Mouse (Mus musculus): ENCODE data around the gene Cep295nl. TPM values are rescaled to one million over a fixed set of nuclear protein-coding genes. Genes with fewer than 3 reads are reported as not detected.

Cep295nl gene
- total and polyA plus RNA-seq, 2 experiments from 2014 or later: 0.16 to 0.22 TPM

DNA sequence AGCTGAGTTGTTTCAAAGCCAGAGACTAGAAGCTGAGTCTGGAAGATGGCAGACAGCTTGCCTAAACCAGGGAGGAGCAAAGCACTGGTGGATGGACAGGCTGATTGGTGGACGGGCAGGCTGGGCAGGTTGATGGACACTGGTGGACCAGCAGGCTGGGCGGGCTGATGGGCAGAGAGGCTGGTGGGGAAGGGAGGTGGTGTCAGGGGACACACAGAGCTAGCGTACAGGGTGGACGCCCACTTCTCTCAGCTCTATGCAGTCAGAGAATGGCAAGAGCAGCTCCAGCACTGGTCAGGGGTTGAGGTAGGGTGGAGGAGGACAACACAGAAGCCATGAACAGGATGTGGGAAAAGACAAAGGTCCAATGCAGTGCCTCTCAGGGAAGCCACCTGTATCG lies 27.0 kb upstream of the Cep295nl start:
- H3K27ac ChIP-seq (ENCODE audit: low read depth, low read length): no peak overlapping the region
- H3K27me3 ChIP-seq (ENCODE audit: insufficient read depth, low read length): no peaks in the 10 kb centered on the region
- ATAC-seq (ENCODE audit: low FRiP score) (no peak), DNase-seq (ENCODE audit: low spot score) (no peak)
- TF ChIP-seq CTCF (IDR thresholded peaks at IDR 0.05): no peak
- no peak overlapping the region for H3K9ac ChIP-seq (replicated peaks; ENCODE audit: low read length, poor library complexity, severe bottlenecking)
- H3K4me1 ChIP-seq (ENCODE audit: insufficient read depth, low read length): no peaks in the 10 kb centered on the region
- no peak overlapping the region for H3K4me3 ChIP-seq (ENCODE audit: low read depth, low read length)
- H3K9me3 ChIP-seq (ENCODE audit: low read length): no peaks in the 10 kb centered on the region
- 84% methylated on average over 5 of the region's 5 CpGs for WGBS
- no peaks in the 10 kb centered on the region for H3K36me3 ChIP-seq (ENCODE audit: insufficient read depth, low read length)
- H3K4me2 ChIP-seq (ENCODE audit: low read depth, low read length, poor library complexity, severe bottlenecking): no peak overlapping the region

DNA sequence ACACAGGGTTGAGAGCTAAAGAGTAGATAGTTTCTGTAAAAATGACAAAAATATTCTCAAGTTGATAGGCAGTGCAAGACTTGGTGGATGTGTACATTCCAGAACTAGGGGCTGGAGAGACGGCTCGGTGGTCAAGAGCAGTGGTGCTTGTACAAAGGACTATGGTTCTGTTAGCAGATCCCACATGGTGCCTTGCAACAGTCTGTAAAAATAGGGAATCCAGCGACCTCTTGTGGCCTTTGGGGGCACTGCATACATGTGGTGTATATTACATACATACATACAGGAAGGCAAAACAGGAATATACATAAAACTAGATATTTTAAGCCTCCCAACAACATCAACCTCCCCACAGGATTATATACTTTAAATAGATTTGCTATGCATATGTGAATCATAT lies 26.0 kb upstream of the Cep295nl start:
- no peak overlapping the region for H3K4me3 ChIP-seq (ENCODE audit: low read depth, low read length)
- no peak for ATAC-seq (ENCODE audit: low FRiP score)
- H3K36me3 ChIP-seq (ENCODE audit: insufficient read depth, low read length): no peaks in the 10 kb centered on the region
- H3K27ac ChIP-seq (ENCODE audit: low read depth, low read length): no peak overlapping the region
- H3K9me3 ChIP-seq (ENCODE audit: low read length): no peaks in the 10 kb centered on the region
- no peak overlapping the region for H3K4me2 ChIP-seq (ENCODE audit: low read depth, low read length, poor library complexity, severe bottlenecking)
- H3K4me1 ChIP-seq (ENCODE audit: insufficient read depth, low read length): peaks cover 2% of the 10 kb centered on the region; the same call in 1 of the 2 replicates
- peak; percentile 54 for TF ChIP-seq CTCF (IDR thresholded peaks at IDR 0.05)
- H3K27me3 ChIP-seq (ENCODE audit: insufficient read depth, low read length): no peaks in the 10 kb centered on the region
- peak; percentile 36 for DNase-seq (ENCODE audit: low spot score)
- H3K9ac ChIP-seq (replicated peaks; ENCODE audit: low read length, poor library complexity, severe bottlenecking): no peak overlapping the region
- 70% methylated on average over 3 of the region's 3 CpGs for WGBS

DNA sequence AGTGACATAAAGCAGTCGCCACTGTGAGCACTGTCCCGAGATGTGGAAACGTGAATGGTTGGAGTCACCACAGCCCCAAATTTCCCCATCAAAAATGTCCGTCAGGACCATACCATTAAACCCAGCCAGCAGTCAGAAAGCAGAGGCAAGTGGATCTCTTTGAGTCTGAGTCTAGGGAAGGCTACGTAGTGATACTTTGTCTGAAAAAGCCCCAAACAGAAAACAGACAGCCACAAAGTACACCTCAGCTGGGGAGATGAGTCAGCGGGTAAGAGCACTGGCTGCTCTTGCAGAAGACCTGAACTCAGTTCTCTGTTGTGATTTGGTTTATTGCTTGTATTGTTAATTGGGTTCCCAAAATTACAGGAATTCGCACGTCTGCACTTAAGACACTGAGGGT lies 24.3 kb upstream of the Cep295nl start:
- no peak for ATAC-seq (ENCODE audit: low FRiP score)
- H3K9ac ChIP-seq (replicated peaks; ENCODE audit: low read length, poor library complexity, severe bottlenecking): no peak overlapping the region
- H3K4me3 ChIP-seq (ENCODE audit: low read depth, low read length): no peak overlapping the region
- WGBS: 85% methylated on average over 8 of the region's 8 CpGs
- H3K4me2 ChIP-seq (ENCODE audit: low read depth, low read length, poor library complexity, severe bottlenecking): no peak overlapping the region
- H3K9me3 ChIP-seq (ENCODE audit: low read length): no peaks in the 10 kb centered on the region
- H3K4me1 ChIP-seq (ENCODE audit: insufficient read depth, low read length): peaks cover 7% of the 10 kb centered on the region; the same call in 1 of the 2 replicates
- DNase-seq (ENCODE audit: low spot score): no peak
- no peaks in the 10 kb centered on the region; the same call in 1 of the 2 replicates for H3K27me3 ChIP-seq (ENCODE audit: insufficient read depth, low read length)
- no peak for TF ChIP-seq CTCF (IDR thresholded peaks at IDR 0.05)
- no peaks in the 10 kb centered on the region for H3K36me3 ChIP-seq (ENCODE audit: insufficient read depth, low read length)
- no peak overlapping the region for H3K27ac ChIP-seq (ENCODE audit: low read depth, low read length)

DNA sequence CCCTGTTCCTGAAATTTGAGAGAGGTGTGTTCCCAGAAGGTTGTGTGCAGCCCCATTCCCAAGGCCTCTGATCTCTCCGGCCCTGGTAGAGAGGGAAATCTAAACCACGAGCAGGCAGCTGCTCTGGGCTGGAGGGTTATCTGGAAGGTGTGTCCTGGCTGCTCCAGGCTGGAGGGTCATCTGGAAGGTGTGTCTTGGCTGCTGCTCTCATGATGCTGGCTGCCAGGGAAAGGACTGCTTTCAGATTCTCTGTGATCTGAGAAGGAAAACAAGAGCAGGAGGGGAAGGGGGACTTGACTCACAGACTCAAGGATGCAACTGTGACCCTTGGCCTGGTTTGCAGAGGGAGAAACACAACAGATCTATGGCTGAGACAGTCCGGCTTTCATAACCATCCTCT lies 23.8 kb upstream of the Cep295nl start:
- Histone ChIP-seq H3K4me2 (ENCODE audit: low read depth, low read length, poor library complexity, severe bottlenecking) (no peak overlapping the region), H3K9me3 (ENCODE audit: low read length) (no peaks in the 10 kb centered on the region), H3K4me3 (ENCODE audit: low read depth, low read length) (no peak overlapping the region), H3K36me3 (ENCODE audit: insufficient read depth, low read length) (no peaks in the 10 kb centered on the region), H3K27ac (ENCODE audit: low read depth, low read length) (no peak overlapping the region), H3K27me3 (ENCODE audit: insufficient read depth, low read length) (no peaks in the 10 kb centered on the region; the same call in 1 of the 2 replicates), H3K9ac (replicated peaks; ENCODE audit: low read length, poor library complexity, severe bottlenecking) (no peak overlapping the region), H3K4me1 (ENCODE audit: insufficient read depth, low read length) (peaks cover 7% of the 10 kb centered on the region; the same call in 1 of the 2 replicates)
- DNase-seq (ENCODE audit: low spot score) (no peak), ATAC-seq (ENCODE audit: low FRiP score) (no peak)
- WGBS: 74% methylated on average over 3 of the region's 3 CpGs
- TF ChIP-seq CTCF (IDR thresholded peaks at IDR 0.05): no peak

DNA sequence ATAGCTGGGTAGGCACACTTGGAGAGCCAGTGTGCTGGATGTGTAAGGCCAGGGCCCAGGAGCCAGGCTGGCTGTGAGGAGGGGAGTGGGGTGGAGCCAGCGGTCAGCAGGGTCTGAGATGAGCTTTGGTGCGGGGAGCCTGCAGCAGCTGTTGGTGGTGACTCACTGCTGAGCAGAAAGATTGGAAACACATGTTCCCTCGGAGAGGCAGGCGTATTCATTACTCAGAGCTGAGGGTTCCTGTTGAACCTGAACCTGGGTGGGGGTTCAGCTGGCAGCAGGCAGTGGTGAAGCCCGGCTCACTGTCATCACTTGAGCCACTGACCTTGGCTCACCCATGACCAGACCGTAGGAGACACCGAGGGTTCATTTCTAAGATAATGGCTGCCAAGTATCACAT lies 22.9 kb upstream of the Cep295nl start:
- Histone ChIP-seq H3K4me2 (ENCODE audit: low read depth, low read length, poor library complexity, severe bottlenecking) (no peak overlapping the region), H3K9me3 (ENCODE audit: low read length) (no peaks in the 10 kb centered on the region), H3K27me3 (ENCODE audit: insufficient read depth, low read length) (no peaks in the 10 kb centered on the region; the same call in 1 of the 2 replicates), H3K4me3 (ENCODE audit: low read depth, low read length) (no peak overlapping the region), H3K27ac (ENCODE audit: low read depth, low read length) (no peak overlapping the region), H3K4me1 (ENCODE audit: insufficient read depth, low read length) (peaks cover 7% of the 10 kb centered on the region; the same call in 1 of the 2 replicates), H3K36me3 (ENCODE audit: insufficient read depth, low read length) (no peaks in the 10 kb centered on the region), H3K9ac (replicated peaks; ENCODE audit: low read length, poor library complexity, severe bottlenecking) (no peak overlapping the region)
- TF ChIP-seq CTCF (IDR thresholded peaks at IDR 0.05): no peak
- DNase-seq (ENCODE audit: low spot score): no peak
- ATAC-seq (ENCODE audit: low FRiP score): no peak
- WGBS: 82% methylated on average over 7 of the region's 7 CpGs

DNA sequence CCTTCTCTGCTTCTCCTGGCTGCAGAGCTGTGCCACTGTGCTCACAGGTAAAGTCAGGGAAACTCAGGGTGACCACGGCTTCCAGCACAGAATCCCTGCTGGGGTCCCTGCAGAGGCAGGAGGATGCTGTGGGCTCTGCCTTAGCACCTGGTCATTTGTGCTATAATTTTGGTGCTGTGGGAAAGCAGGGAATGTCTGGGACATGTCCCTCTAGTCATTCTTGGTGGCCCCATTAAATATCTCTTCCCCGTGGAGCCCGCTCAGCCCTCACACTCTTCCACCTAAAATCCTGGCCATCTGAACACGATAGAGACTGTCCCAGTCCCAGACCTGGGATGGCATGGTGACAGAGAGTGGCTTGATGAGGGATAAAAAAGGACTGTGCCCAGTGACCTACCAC lies 21.7 kb upstream of the Cep295nl start:
- peaks cover 7% of the 10 kb centered on the region; the same call in 1 of the 2 replicates for H3K4me1 ChIP-seq (ENCODE audit: insufficient read depth, low read length)
- no peak overlapping the region for H3K4me3 ChIP-seq (ENCODE audit: low read depth, low read length)
- DNase-seq (ENCODE audit: low spot score): no peak
- no peak for TF ChIP-seq CTCF (IDR thresholded peaks at IDR 0.05)
- no peak for ATAC-seq (ENCODE audit: low FRiP score)
- no peak overlapping the region for H3K4me2 ChIP-seq (ENCODE audit: low read depth, low read length, poor library complexity, severe bottlenecking)
- no peaks in the 10 kb centered on the region for H3K36me3 ChIP-seq (ENCODE audit: insufficient read depth, low read length)
- H3K9me3 ChIP-seq (ENCODE audit: low read length): no peaks in the 10 kb centered on the region
- H3K9ac ChIP-seq (replicated peaks; ENCODE audit: low read length, poor library complexity, severe bottlenecking): no peak overlapping the region
- no peak overlapping the region for H3K27ac ChIP-seq (ENCODE audit: low read depth, low read length)
- WGBS: 89% methylated on average over 4 of the region's 4 CpGs
- no peaks in the 10 kb centered on the region; the same call in 1 of the 2 replicates for H3K27me3 ChIP-seq (ENCODE audit: insufficient read depth, low read length)

All from midbrain, postnatal 0 days (tissue).